Mouse (Mus musculus) adrenal gland, adult (tissue): Measurements from ENCODE around the gene Prr11.
A peak's percentile ranks its signal among the peaks of the same experiment; 100 is the strongest.
"Not testable (repeated sequence)": the region's sequence is repeated elsewhere in the genome, so short reads cannot be mapped to it uniquely, and the experiment has no call there.

ENCODE experiments used
- DNase-seq, 2 experiments: peaks; one replicate each; pipeline ENCODE4 v3.0.0; 2022 to 2023; ENCODE audit warnings: low spot score in 1 of 2; ENCODE audit not compliant: inconsistent age in 2 of 2

Prr11 gene

GRCm38 (mm10) chr11:87048900-87049299 lies 59.6 kb downstream of the Prr11 start:
- not testable (repeated sequence) for DNase-seq

GRCm38 (mm10) chr11:87046968-87047367 lies 61.5 kb downstream of the Prr11 start:
- no peak for DNase-seq

GRCm38 (mm10) chr11:87043052-87043451 lies 65.5 kb downstream of the Prr11 start:
- no peak for DNase-seq

DNA sequence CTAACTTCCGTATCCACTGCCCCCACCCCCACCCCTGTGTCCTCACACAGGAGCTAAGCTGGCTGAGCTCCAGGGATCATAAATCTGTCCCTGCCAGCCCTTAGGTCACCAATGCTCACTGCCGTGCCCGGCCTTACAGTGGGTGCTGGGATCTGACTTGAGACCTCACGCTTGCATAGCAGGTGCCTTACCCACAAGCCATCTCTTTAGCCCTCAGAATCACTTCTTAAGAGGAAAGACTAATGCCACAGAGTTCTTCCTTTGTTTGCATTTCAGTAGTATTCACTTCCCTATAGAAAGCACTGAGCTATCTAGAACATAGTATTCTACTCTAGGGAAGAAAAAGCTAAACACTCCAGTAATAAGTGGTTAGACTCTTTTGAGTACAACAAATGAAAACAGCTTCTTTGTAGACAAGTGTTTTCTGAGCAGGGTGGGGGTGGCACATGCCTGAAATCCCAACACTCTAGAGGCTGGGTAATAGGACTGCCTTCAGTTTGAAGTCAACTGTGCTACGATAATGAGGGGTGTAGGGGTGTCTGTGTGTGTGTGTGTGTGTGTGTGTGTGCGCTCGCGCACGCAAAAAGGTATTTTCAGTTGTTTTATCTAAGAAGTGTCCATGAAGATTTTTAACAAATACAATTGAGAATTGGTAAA lies 69.1 kb downstream of the Prr11 start:
- DNase-seq, result peak; percentile 46 to 77
